Mouse (Mus musculus): ENCODE measurements at regions not wholly inside any gene's neighbourhood (a gene's known extent, or its start where the extent isn't known, plus 50 kb on each side); places are given as distances from the start of the nearest gene placed in this dataset.

DNA sequence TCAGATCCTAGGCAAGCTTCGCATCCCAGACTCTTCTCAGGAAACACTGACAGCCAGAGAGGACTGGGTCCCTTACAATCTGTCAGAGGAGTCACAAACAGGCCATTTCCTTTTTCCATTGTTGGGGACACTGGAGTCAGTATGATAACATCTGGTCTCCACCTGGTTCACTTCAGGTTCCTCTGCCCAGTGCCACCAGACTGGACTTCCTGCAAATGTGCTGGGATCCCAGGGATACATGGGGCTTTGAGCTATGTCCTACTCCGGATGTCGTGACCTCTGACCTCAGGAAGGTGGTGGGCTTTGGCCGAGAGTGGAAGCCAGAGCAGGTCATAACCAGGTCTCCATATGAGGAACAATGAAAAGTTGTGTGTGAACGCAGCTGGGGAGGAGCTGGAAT, 96.0 kb upstream of the Sulf2 start:
- no peak overlapping the region for H3K4me2 ChIP-seq (ENCODE audit: low read depth, low read length)

DNA sequence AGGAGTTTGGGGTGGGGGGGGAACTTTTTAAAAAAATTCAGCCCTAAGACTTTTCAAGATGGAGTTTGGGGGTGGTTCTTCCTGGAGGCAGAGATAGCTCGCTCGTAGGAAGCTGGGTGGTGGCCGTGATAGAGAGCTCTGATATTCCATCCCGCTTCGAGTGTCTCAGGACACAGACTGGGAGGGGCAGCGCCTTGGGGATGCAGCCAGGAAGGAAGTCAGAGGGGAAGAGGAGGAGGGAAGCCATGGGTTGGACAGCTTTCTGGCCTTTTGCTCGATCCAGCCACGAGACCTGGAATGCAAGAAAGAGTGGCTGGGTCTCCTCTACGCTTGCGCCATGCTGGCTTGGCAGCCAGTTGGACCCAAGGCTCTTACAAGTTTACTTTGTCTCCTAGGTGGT, 95.1 kb upstream of the Sulf2 start:
- Histone ChIP-seq H3K4me2 (ENCODE audit: low read depth, low read length) (no peak overlapping the region), H3K27me3 (ENCODE audit: control insufficient read depth, insufficient read depth, low read depth, low read length) (no peaks in the 10 kb centered on the region), H3K9ac (ENCODE audit: low read depth, low read length) (no peak overlapping the region), H3K4me1 (ENCODE audit: control insufficient read depth, low read depth, low read length) (peaks cover 3% of the 10 kb centered on the region; the same call in 1 of the 2 replicates), H3K4me3 (ENCODE audit: low read depth, low read length) (no peak overlapping the region), H3K9me3 (replicated peaks; ENCODE audit: control insufficient read depth, low read length) (no peaks in the 10 kb centered on the region), H3K36me3 (ENCODE audit: control insufficient read depth, insufficient read depth) (no peaks in the 10 kb centered on the region), H3K27ac (ENCODE audit: low read length) (no peak overlapping the region)
- no peak for ATAC-seq (ENCODE audit: low read depth)
- 42% methylated on average over 10 of the region's 10 CpGs for WGBS (ENCODE audit: insufficient replicate concordance)

More for the DNA sequence above, 96.0 kb upstream of the Sulf2 start:
- 33% methylated on average over 5 of the region's 5 CpGs for WGBS (ENCODE audit: insufficient replicate concordance)
- no peaks in the 10 kb centered on the region for H3K27me3 ChIP-seq (ENCODE audit: control insufficient read depth, insufficient read depth, low read depth, low read length)
- no peaks in the 10 kb centered on the region for H3K36me3 ChIP-seq (ENCODE audit: control insufficient read depth, insufficient read depth)
- H3K9ac ChIP-seq (ENCODE audit: low read depth, low read length) = no peak overlapping the region
- no peak overlapping the region for H3K27ac ChIP-seq (ENCODE audit: low read length)
- H3K4me3 ChIP-seq (ENCODE audit: low read depth, low read length) = no peak overlapping the region
- H3K9me3 ChIP-seq (replicated peaks; ENCODE audit: control insufficient read depth, low read length) = no peaks in the 10 kb centered on the region
- H3K4me1 ChIP-seq (ENCODE audit: control insufficient read depth, low read depth, low read length) = no peaks in the 10 kb centered on the region
- no peak for ATAC-seq (ENCODE audit: low read depth)

DNA sequence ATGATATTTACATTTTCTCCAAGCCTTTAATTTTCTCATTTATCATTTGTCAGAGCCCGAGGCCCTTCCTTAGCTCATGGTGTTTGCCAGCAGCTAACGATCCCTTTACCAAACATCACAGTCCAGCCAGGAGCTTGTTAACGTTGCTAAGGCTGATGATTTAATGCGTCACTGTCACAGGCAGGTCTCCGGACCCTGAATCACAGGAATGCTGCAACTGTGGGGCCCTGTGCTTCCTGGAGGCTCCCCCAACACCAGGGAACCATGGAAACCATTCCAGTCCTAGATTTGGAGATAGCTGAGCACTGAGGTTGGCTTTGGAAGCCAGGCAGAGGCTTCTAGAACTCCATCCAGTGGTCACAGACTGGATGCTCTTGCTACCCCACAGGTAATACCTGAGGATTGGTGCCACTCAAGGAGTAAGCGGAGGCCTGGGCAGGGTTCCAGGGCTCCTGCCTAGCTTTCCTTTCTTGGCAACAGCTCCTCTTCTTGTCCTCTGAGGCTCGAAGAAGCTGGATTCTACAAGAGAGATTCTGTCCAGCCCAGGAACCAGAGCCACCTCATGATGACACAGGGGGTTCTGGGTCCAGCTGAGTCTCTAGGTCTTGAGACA, 94.0 kb upstream of the Sulf2 start:
- Histone ChIP-seq H3K27ac (ENCODE audit: low read length) (no peak overlapping the region), H3K9ac (ENCODE audit: low read depth, low read length) (no peak overlapping the region), H3K4me2 (ENCODE audit: low read depth, low read length) (no peak overlapping the region), H3K27me3 (ENCODE audit: control insufficient read depth, insufficient read depth, low read depth, low read length) (no peaks in the 10 kb centered on the region), H3K4me1 (ENCODE audit: control insufficient read depth, low read depth, low read length) (peaks cover 3% of the 10 kb centered on the region; the same call in 1 of the 2 replicates), H3K36me3 (ENCODE audit: control insufficient read depth, insufficient read depth) (no peaks in the 10 kb centered on the region), H3K9me3 (replicated peaks; ENCODE audit: control insufficient read depth, low read length) (no peaks in the 10 kb centered on the region), H3K4me3 (ENCODE audit: low read depth, low read length) (no peak overlapping the region)
- 35% methylated on average over 7 of the region's 7 CpGs for WGBS (ENCODE audit: insufficient replicate concordance)
- no peak for ATAC-seq (ENCODE audit: low read depth)

DNA sequence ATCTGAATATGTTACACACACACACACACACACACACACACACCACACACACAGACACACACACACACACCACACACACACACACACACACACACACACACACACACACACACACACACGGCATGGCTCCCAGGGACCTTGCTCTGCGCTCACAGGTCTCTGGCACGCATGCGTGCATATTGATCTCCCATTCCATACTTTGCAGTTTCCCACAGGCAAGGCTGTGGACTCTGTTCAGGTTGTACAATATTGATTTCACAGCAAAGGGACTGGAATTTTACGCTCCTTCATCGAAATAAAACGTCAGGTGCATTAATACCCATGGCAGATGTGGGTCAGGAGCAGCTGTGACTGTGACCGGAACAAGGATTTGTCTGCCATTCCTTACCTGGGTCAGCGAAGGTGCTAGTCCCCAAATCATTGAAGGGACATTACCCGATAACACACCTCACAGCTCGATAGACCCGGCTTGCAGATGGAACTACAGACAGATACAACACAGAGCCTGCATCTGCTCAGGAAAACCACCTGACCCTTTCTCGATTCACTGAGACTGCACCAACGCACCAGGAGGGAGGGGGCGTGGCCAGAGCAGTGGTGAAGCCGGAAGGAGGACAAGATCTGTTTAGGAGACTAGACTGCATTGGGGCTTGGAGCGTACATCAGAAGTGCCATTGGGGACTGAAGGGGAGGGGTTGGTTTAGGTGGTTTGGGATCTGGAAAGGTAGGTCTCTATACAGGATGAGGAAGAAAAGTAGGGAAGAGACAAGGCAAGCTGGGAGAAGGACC, 91.1 kb upstream of the Sulf2 start:
- Histone ChIP-seq H3K36me3 (ENCODE audit: control insufficient read depth, insufficient read depth) (no peaks in the 10 kb centered on the region), H3K27me3 (ENCODE audit: control insufficient read depth, insufficient read depth, low read depth, low read length) (no peaks in the 10 kb centered on the region), H3K9ac (ENCODE audit: low read depth, low read length) (no peak overlapping the region), H3K4me1 (ENCODE audit: control insufficient read depth, low read depth, low read length) (peaks cover 3% of the 10 kb centered on the region; the same call in 1 of the 2 replicates), H3K9me3 (replicated peaks; ENCODE audit: control insufficient read depth, low read length) (no peaks in the 10 kb centered on the region), H3K4me2 (ENCODE audit: low read depth, low read length) (peak overlapping the region; percentile 24; the same call in 1 of the 2 replicates), H3K27ac (ENCODE audit: low read length) (0 out of 2 replicates have a peak overlapping the region, but pooled peaks have one; percentile 22), H3K4me3 (ENCODE audit: low read depth, low read length) (no peak overlapping the region)
- ATAC-seq (ENCODE audit: low read depth) = peak; percentile 71
- 57% methylated on average over 17 of the region's 17 CpGs for WGBS (ENCODE audit: insufficient replicate concordance)

DNA sequence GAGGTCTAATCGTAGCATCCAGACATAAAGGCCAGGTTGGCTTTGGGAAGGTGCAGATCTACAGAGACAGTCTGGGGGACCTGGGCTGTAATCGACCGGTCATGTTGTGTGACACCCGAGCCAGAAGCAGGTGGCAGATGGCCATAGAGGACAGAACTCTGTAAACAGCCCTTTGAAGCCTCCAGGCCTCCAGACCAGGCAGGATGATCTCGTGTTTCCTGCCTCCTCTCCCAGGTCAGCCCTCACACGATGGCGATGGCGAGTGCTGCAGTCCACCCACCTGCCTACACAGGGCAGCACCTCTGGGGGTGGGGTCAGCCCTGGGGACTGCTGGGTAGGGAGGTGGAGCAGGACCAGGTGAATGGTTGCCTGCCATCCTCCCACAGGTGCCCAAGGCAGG, 89.8 kb upstream of the Sulf2 start:
- Histone ChIP-seq H3K36me3 (ENCODE audit: control insufficient read depth, insufficient read depth) (no peaks in the 10 kb centered on the region), H3K27ac (ENCODE audit: low read length) (no peak overlapping the region), H3K9me3 (replicated peaks; ENCODE audit: control insufficient read depth, low read length) (no peaks in the 10 kb centered on the region), H3K4me3 (ENCODE audit: low read depth, low read length) (no peak overlapping the region), H3K9ac (ENCODE audit: low read depth, low read length) (no peak overlapping the region), H3K4me2 (ENCODE audit: low read depth, low read length) (no peak overlapping the region), H3K27me3 (ENCODE audit: control insufficient read depth, insufficient read depth, low read depth, low read length) (no peaks in the 10 kb centered on the region), H3K4me1 (ENCODE audit: control insufficient read depth, low read depth, low read length) (peaks cover 3% of the 10 kb centered on the region; the same call in 1 of the 2 replicates)
- ATAC-seq (ENCODE audit: low read depth) = peak; percentile 69
- WGBS (ENCODE audit: insufficient replicate concordance) = 28% methylated on average over 8 of the region's 8 CpGs

DNA sequence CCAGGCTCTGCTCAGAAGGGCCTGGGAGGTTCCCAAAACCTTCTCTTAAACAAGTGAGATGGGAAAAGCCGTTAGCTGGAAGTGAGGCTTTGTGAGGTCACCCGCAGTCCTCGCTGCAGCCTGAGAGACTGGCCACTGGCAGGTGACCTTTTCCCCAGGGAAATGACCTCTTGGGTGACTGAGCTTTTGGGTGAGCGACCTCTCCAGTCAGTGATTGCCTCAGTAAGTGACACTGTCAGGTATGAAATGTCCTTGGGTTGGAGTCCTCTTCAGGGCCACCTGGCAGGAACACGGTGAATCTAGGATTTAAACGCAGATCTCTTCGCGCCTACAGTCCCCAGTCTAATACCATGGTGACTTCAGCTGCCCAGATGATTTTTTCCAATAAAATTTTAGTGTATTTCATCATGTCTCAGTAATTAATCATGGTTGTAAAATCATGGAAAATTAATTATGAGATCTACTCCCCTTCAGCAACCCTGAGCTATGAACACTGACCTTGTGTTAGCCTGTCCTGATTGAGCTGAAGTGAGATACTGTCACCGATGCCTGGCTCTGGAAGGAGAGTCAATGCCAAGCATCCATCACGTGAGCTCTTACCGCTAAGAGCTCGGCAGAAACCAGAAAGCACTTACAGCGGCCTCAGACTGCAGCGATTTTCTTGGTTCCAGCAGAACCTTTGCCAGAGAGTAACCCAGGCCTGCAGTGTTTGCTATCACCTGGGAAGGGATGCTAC, 87.5 kb upstream of the Sulf2 start:
- Histone ChIP-seq H3K4me3 (ENCODE audit: low read depth, low read length) (no peak overlapping the region), H3K4me2 (ENCODE audit: low read depth, low read length) (no peak overlapping the region), H3K9me3 (replicated peaks; ENCODE audit: control insufficient read depth, low read length) (no peaks in the 10 kb centered on the region), H3K27me3 (ENCODE audit: control insufficient read depth, insufficient read depth, low read depth, low read length) (no peaks in the 10 kb centered on the region), H3K9ac (ENCODE audit: low read depth, low read length) (no peak overlapping the region), H3K27ac (ENCODE audit: low read length) (no peak overlapping the region), H3K36me3 (ENCODE audit: control insufficient read depth, insufficient read depth) (no peaks in the 10 kb centered on the region), H3K4me1 (ENCODE audit: control insufficient read depth, low read depth, low read length) (peaks cover 3% of the 10 kb centered on the region; the same call in 1 of the 2 replicates)
- WGBS (ENCODE audit: insufficient replicate concordance) = 68% methylated on average over 14 of the region's 14 CpGs
- ATAC-seq (ENCODE audit: low read depth) = peak; percentile 44; the same call in 1 of the 2 replicates

DNA sequence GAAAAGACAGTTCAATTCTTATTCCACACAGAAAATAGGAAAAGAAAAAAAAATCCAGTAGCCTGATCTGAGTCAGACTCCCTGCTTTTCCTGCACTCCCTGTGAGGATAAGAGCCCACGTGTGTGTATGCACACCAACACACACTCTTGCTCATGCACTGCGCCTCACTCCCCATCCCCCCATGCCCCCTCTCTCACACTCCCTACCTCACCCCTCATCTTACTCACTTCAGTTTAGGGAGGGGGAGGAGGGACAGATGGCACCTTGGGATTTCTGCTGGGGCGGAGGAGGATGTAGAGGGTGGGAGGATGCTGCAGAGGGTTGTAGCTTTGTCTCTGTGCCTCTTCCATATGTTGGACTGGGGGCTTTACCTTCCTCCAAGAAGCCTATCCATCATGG, 85.8 kb upstream of the Sulf2 start:
- no peak for ATAC-seq (ENCODE audit: low read depth)
- no peak overlapping the region for H3K27ac ChIP-seq (ENCODE audit: low read length)

DNA sequence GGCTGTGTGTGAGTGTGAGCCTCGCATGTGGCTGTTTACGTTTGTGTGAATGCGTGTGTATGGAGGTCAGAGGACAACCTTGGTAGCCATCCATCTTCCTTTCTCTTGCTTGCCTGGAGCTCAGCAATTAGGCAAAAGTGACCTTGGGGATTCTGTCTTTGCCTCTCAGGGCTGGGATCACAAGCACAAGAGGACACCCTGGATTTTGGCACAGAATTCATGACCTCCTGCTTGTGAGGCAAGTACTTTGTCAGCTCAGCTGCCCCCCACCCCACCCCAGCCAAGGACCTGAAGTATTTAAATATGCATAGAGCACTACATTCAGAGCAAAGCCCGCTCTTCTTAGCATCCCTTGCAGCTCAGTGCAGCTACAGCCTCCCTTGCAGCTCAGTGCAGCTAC, 84.6 kb upstream of the Sulf2 start:
- H3K36me3 ChIP-seq (ENCODE audit: control insufficient read depth, insufficient read depth) = no peaks in the 10 kb centered on the region
- no peak overlapping the region for H3K27ac ChIP-seq (ENCODE audit: low read length)
- H3K9me3 ChIP-seq (replicated peaks; ENCODE audit: control insufficient read depth, low read length) = no peaks in the 10 kb centered on the region
- no peak overlapping the region for H3K4me3 ChIP-seq (ENCODE audit: low read depth, low read length)
- no peaks in the 10 kb centered on the region; the same call in 1 of the 2 replicates for H3K4me1 ChIP-seq (ENCODE audit: control insufficient read depth, low read depth, low read length)
- WGBS (ENCODE audit: insufficient replicate concordance) = 70% methylated on average over 4 of the region's 4 CpGs
- H3K9ac ChIP-seq (ENCODE audit: low read depth, low read length) = no peak overlapping the region
- no peaks in the 10 kb centered on the region for H3K27me3 ChIP-seq (ENCODE audit: control insufficient read depth, insufficient read depth, low read depth, low read length)
- H3K4me2 ChIP-seq (ENCODE audit: low read depth, low read length) = no peak overlapping the region
- ATAC-seq (ENCODE audit: low read depth) = no peak

More for the DNA sequence above, 85.8 kb upstream of the Sulf2 start:
- no peaks in the 10 kb centered on the region for H3K27me3 ChIP-seq (ENCODE audit: control insufficient read depth, insufficient read depth, low read depth, low read length)
- H3K36me3 ChIP-seq (ENCODE audit: control insufficient read depth, insufficient read depth) = no peaks in the 10 kb centered on the region
- WGBS (ENCODE audit: insufficient replicate concordance) = 71% methylated on average over 3 of the region's 3 CpGs
- H3K4me2 ChIP-seq (ENCODE audit: low read depth, low read length) = no peak overlapping the region
- no peak overlapping the region for H3K4me3 ChIP-seq (ENCODE audit: low read depth, low read length)
- H3K9ac ChIP-seq (ENCODE audit: low read depth, low read length) = no peak overlapping the region
- H3K4me1 ChIP-seq (ENCODE audit: control insufficient read depth, low read depth, low read length) = peaks cover 3% of the 10 kb centered on the region; the same call in 1 of the 2 replicates
- H3K9me3 ChIP-seq (replicated peaks; ENCODE audit: control insufficient read depth, low read length) = no peaks in the 10 kb centered on the region
